Mouse (Mus musculus) right cerebral cortex, adult 18-20 months (tissue): ENCODE data around the gene Acr.

Experiments used
- DNase-seq: peaks from one replicate; pipeline ENCODE4 v3.0.0; 2022; ENCODE audit warnings: mixed read lengths

The Acr gene

DNA sequence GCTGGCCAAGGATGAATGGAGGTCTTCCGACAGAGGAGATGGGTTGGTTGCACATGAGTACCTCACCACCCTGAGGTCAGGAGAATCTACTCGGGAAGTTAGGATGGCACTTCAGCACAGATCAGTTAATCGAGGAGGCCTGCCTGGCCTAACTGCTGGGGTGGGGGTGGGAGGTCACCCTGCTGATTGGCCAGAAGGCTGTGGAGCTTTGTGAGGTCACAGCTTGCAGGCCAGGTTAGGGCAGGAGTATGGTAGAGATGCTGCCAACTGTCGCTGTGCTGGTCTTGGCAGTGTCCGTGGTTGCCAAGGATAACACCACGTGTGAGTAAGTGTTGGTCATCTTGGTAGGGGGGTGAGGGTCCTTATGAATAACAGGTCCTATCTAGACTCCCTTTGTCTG lies at the start of gene Acr:
Gene Acr (plus strand): TSS at position 213 of the 400 bp plus-strand sequence.
- DNase-seq: no peak

DNA sequence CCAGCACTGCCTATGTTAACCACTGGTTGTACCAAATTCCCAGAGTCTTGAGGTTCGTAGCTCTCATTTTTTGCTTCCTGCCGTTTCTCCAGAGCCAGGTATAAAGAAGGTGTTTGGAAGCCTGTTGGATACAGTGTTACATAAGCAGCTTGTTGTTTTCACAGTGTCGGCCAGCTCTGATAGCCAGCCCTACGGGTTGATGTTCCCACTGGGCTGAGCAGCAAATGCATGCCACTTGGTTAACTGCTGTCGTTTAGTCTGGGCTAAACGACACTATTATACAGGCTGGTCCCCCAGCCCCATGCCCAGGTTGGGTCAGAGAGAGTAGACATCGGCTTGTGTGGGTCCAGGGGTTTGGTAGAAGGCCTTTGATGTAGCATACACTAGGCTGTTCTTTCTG lies 46.2 kb upstream of the Acr start:
- DNase-seq: no peak

GRCm38 (mm10) chr15:89522566-89523282 lies 45.4 kb upstream of the Acr start:
- no peak for DNase-seq

DNA sequence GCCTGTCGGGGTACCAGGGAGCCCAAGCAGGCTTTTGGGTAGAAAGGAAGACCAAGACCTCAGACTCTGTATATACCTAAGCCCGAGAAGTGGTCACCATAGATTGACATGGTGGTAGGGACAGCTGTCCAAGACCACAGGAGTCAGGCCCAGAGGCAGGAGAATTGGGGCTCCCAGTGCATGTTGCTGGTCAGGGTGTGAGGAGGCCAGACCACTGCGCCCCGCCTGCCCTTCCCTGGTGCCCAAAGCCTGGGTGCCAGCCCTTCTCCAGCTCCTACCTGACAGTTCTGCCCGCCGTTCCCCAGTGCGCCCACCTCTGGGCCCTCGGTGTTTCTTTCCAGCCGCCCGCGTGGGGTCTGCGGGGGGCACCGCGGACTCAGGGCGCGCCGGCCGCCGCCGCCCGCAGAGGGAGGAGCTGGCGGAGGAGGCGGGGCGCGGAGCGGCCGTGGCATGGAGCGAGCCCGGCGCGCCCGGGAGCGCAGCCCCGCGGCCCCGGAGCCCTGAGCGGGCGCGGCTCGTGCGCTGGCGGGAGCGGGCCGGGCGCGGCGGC lies 44.8 kb upstream of the Acr start:
- DNase-seq: peak; percentile 24

- DNase-seq: no peak
Measured at GRCm38 (mm10) chr15:89524001-89524571, 44.0 kb upstream of the Acr start.

DNA sequence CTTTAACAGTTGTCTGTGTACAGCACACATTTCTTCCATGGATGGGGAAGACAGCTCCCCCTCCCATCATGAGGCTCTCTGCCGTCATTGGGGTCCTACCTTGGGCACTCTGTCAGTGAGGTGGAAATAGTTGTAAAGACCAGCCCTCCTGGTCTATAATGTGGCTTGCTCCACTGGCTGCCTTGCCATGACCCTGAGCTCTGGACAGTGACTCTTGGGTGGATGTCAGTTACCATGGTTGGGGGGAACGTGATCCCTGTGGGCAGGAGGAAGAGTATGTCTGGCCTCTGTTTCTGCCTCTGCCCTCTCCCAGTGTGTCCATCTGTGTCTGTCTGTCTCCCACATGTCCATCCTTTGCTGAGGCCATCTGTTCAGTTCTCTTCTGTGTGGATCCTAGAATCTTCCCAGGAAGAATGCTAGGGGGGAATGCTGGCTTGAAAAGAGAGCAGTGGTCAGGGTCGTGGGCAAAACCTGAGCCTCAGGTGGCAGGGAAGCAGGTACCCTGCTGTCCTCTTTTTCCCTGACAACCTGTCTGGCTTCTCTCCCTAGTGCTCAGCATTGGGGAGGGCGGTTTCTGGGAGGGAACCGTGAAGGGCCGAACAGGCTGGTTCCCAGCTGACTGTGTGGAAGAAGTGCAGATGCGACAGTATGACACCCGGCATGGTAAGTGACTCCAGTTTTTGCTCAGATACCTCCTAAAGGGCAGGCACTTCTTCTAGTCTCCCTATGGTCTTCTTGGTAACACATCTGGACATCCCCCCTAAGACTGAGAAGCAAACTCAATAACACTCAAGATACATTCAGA lies 43.3 kb upstream of the Acr start:
- DNase-seq: no peak

- no peak for DNase-seq
Measured at GRCm38 (mm10) chr15:89525464-89525863, 42.7 kb upstream of the Acr start.

GRCm38 (mm10) chr15:89525896-89526295 lies 42.2 kb upstream of the Acr start:
- no peak for DNase-seq

GRCm38 (mm10) chr15:89526776-89527325 lies 41.3 kb upstream of the Acr start:
- no peak for DNase-seq

GRCm38 (mm10) chr15:89527466-89527865 lies 40.7 kb upstream of the Acr start:
- DNase-seq: no peak

- no peak for DNase-seq
Measured at GRCm38 (mm10) chr15:89528201-89528850, 39.8 kb upstream of the Acr start.

- no peak for DNase-seq
Measured at GRCm38 (mm10) chr15:89528923-89529322, 39.2 kb upstream of the Acr start.

- DNase-seq: peak; percentile 58
Measured at GRCm38 (mm10) chr15:89530336-89530735, 37.8 kb upstream of the Acr start.

DNA sequence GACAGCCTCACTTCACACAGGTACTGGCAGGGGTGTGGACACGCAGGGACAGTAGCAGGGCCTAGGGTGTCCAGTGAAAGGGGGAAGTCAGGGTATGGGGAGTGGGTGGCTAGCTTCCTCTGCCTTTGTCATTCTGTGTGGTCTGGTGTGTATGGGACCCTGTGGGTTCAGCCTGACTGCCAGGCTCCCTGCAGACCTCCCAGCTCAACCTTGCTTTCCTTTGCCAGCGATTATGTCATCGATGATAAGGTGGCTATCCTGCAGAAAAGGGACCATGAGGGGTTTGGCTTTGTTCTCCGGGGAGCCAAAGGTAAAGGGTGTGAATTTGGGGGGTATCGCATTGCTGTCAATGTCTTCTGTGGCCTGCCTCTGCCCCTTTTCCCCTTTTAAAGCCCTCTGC lies 36.7 kb upstream of the Acr start:
- no peak for DNase-seq

DNA sequence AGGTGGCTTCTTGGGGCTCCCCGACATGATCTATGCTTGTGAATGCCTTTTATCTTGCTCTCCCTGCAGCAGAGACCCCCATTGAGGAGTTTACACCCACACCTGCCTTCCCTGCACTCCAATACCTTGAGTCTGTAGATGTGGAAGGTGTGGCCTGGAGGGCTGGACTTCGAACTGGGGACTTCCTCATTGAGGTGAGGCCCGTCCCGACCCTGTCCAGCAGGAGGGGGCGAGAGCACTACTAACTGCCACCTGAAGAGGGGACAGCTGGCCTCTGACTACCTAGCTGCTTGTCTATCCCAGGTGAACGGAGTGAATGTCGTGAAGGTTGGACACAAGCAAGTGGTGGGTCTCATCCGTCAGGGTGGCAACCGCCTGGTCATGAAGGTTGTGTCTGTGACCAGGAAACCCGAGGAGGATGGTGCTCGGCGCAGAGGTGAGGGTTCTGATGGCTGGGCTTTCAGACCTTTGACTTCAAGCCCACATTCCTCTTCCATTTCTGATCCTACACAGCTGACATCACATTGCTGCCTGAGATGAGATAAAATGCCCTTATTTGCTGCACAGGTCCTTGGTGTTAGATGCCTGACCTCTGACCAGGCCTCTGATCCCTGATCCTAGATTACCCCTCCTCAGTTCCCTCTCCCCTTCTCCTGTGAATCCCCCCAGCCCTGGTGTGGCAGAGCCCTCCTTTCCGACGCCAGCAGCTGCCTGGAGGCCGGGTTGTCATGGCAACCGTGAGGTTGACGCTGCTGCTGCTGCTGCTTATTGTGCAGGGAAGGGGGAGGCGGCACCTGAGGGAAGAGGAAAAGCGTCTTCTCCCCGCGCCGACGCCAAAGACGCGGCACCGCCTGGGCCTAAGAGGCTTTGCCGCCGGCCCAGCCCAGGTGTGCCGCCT lies 35.9 kb upstream of the Acr start:
- peak; percentile 94 for DNase-seq

DNA sequence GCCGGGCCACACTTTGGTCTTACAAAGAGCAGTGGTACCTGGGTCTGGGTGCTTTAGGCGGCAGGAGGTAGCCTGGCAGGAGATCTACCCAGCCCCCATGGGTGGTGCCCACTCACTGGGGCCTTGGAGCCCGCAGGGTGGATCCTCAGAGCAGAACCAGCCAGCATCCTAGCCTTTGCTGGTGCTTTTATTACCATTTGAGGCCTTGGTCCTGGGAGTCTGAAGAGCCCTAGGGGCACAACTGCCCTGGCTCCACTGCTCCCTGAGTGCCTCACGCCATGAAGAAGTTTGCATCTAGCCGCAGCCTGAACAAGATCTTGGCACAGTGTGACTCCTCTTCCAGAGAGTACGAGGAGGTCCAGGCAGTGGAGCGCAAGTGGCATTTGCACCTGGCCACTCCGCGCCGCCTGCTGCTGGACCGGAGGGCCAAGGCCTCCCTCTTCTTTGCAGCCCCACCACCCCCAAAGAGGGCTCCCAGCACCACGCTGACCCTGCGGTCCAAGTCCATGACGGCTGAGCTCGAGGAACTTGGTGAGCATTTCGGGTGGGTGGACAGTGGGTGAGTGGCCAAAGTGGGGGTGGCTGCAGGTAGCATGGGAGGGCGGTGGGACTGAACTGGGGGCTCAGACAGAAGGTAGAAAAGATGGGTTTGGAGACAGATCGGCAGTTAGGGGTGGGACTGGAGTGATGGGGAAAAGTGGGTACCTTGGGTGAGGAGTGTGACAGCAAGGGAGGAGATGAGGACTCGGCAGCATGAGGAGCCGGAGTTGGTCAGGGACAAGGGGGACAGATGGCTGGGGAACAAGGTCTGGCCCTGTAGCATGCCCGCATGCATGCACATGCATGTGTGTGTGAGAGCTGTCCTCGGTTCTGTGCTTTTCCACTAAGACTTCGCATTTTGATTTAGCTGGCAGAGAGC lies 34.9 kb upstream of the Acr start:
- DNase-seq: no peak

DNA sequence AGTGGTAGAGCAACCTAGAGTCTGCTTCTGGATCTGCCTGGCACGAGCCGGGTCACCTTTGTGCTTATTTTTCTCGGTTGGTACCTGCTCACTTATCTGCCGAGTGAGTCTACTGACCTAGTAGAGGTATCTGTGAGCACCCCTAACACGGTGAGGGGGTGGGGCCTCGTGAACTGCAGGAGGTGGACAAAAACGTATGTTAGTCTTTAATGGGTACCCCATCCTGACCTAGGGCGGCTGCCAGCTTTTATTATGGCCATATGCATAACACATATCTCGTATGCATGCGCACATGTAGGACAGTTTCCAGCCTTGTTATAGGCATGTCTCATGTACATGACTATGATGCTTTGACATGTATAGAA lies 34.3 kb upstream of the Acr start:
- DNase-seq: no peak

DNA sequence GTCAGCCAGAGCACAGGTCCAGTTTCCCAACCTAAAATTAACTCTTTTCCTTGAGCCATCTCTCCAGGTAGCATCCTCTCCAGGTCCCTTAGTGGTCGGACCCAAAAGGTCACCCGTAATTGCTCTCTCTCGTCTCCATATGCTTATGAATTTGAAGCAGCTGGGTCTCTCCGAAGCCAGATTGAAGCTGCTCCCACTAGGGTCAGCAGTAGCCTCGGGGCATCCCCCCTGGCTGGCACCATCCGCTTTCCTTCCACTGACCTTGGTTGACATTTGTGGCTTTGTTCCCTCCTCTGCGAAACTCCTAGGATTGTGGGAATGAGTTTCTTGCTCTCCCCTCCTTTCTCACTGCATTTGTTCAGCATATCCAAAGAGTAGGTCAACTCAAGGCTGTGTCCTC lies 24.0 kb upstream of the Acr start:
- no peak for DNase-seq

GRCm38 (mm10) chr15:89547321-89547720 lies 20.8 kb upstream of the Acr start:
- no peak for DNase-seq

DNA sequence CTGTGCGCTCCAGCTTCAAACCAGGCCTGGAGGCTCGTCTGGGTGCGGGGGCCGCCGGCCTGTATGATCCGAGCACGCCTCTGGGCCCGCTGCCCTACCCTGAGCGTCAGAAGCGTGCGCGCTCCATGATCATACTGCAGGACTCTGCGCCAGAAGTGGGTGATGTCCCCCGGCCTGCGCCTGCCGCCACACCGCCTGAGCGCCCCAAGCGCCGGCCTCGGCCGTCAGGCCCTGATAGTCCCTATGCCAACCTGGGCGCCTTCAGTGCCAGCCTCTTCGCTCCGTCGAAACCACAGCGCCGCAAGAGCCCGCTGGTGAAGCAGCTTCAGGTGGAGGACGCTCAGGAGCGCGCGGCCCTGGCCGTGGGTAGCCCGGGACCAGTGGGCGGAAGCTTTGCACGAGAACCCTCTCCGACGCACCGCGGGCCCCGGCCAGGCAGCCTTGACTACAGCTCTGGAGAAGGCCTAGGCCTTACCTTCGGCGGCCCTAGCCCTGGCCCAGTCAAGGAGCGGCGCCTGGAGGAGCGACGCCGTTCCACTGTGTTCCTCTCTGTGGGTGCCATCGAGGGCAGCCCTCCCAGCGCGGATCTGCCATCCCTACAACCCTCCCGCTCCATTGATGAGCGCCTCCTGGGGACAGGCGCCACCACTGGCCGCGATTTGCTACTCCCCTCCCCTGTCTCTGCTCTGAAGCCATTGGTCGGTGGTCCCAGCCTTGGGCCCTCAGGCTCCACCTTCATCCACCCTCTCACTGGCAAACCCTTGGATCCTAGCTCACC lies 20.1 kb upstream of the Acr start:
- peak; percentile 31 for DNase-seq
